Mouse (Mus musculus) megakaryocyte progenitor cell, adult 5-6 weeks (primary cell): ENCODE results near the gene Grm1. TPM values are rescaled to one million over a fixed set of nuclear protein-coding genes. Genes with fewer than 3 reads are reported as not detected.

Experiments
- ATAC-seq: replicated peaks from 2 replicates; pipeline ENCODE4 v1.8.0; 2016; ENCODE audit warnings: mild to moderate bottlenecking, moderate TSS enrichment, inconsistent platforms; ENCODE audit not compliant: poor library complexity
- total RNA-seq, 2 experiments: library from RNA; stranded (forward) in 1 of 2; stranded (reverse) in 1 of 2; fragments of 157-497, 149-512 nt in 1 of 2; fragments of 200-1000 nt in 1 of 2; gene quantifications; 2 replicates each; pipeline versions ENCODE4 v1.2.3 to v1.2.4; 2015 to 2017

Grm1 gene
- total RNA-seq, 2 experiments from 2014 or later: 0.05 TPM; not detected in 1

- ATAC-seq: no peak
These were observed 110.8 kb downstream of the Grm1 start for GRCm38 (mm10) chr10:10971311-10971710.

DNA sequence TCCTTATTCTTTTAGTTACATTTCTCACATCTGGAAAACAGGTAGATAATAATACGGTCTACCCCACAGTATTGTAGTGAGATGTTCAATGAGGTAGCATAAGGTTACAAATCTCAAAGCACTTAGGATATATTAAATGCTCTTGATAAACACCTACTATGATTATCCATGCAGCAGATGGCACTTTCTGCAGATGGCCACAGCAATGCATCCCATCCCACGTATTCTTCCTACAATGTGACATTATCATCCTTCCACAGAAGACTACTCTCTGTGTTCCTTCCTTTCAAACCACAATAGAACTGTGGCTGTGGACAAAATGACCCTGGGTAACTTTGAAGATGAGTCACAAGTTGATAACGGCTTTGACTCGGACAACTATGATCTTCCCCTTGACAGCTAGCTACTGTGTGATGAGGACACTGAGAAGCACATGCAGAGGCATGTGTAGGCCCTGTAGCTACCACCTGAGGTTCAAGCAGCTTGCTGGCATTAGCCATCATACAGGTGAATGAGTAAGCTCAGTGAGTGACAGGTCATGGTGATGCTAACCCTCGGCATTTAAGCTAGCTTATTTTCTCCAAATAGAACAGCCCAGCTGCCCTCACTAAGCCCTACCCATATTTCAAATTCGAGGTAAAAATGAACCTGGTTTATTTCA, 117.5 kb downstream of the Grm1 start:
- ATAC-seq: no peak

DNA sequence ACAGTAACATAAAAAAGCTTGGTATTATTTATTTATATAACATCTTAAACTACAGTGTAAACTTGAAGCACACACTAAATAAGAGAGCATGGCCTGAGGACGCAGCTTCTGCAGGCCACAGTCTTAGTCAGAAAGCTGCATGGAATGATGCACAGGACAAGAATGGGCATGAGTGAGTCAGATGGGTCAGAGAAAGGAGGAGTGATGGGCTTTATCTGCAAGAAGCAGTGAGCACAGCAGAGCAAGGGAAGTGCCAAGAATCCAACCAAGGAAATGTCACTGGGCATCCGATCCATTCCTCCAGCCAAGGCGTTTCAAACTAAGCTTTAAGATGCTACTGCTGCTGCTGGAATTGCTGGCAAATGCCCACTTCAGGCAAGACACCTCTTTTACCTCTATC, 131.6 kb downstream of the Grm1 start:
- ATAC-seq: no peak

DNA sequence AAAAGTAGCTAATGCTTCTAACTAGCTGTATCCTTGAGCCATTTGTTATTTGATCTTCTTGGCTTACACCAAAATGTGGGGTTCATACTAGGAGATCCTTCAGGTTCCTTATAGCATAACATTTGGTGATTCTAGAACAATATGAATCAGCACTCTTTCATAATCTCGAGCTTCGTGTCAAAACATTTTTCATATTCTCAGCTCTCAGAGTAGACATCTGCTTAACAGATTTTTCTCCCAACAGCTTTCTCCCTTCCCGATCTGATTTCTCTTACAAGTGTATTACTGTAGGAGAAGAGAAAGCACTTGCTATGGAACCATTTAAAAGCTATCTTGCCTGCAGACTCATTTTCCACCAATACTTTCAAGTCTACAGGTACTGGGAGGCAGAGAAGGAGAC, 133.0 kb downstream of the Grm1 start:
- no peak for ATAC-seq

- no peak for ATAC-seq
These were observed 134.6 kb downstream of the Grm1 start for GRCm38 (mm10) chr10:10947531-10947930.

- ATAC-seq: no peak
These were observed 138.2 kb downstream of the Grm1 start for GRCm38 (mm10) chr10:10944003-10944402.

DNA sequence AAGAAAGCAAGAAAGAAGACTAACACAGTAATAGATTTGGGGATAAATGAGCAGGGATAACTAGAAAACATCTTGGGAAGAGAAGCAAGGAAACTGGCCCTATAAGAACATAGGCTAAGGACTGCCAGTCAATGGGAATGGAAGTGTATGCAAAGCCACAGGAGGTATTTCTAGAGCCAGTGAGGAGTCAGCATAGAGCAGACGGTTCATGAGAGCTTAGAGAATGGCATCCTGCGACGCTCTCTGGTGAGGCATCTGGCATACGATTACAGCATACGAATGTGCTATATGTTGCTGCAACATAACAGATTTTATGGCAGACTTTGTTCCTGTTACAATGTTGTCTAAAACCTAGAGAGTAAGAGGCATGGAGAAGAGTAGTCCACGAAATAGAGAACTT, 139.9 kb downstream of the Grm1 start:
- ATAC-seq: no peak

DNA sequence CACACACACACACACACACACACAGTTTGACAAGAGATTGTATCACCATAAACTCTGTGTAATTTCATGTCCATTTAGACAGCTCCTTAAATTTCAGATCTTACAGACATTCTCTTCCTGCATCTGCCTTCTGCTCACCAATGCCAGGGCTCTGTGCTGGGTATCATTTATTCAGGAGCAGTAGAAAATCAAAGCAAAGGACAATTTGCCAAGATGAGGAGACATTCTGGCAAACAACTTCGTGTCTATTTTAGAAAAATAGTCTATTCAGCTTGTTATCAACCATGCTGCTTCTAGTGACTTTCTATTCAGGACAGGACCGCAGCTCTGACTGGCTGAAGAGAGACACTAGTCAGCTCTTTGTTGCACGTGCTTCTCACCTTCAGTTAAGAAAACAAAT, 146.3 kb downstream of the Grm1 start:
- ATAC-seq: no peak

DNA sequence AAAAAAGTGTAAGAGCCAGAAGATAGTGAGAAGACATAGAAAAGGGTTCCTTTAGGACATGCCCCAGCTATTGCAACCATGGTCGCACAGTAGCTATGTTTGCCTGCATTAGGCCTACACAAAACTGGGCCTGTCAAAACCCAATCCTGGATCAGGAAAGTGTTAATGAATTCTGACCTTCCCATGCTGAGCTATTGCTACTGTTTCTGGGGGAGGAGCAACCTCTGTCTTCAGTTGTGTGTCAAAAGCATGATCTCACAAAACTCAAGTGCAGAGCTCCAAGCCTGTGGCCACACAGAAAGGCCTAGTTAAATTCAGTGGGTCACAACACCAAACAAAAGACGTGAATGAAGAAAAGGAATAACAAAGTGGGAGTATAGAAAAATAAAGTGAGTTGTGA, 152.5 kb downstream of the Grm1 start:
- no peak for ATAC-seq

GRCm38 (mm10) chr10:10928798-10929366, 153.3 kb downstream of the Grm1 start:
- no peak for ATAC-seq

DNA sequence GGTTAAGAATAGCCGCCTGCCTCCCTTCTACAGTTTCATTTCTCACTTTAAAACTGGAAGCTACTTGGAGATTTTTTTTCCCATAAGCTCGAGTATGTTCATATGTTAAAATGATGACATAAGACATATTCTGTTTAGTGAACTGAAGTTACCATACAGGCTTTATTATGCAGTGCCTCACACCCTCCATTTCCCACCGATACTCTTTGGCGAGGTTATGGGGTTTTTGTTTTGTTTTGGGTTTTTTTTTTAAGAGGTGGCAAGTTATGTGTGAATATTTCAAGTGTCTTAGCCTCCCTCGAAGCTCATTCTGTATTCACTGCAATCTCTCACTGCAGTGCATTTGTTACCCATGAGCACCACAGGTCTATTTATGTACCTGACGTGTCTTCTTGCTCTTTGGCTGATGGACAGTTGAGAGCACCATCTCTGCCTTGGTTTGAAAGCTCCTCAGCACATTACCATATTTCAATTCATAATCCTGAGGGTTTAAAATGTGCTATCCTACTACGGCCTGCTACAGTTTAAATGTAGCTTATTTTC, 164.2 kb downstream of the Grm1 start:
- no peak for ATAC-seq

- no peak for ATAC-seq
These were observed 168.5 kb downstream of the Grm1 start for GRCm38 (mm10) chr10:10913621-10914020.

- no peak for ATAC-seq
These were observed 191.9 kb downstream of the Grm1 start for GRCm38 (mm10) chr10:10890221-10890620.

GRCm38 (mm10) chr10:10888521-10888920, 193.6 kb downstream of the Grm1 start:
- no peak for ATAC-seq

DNA sequence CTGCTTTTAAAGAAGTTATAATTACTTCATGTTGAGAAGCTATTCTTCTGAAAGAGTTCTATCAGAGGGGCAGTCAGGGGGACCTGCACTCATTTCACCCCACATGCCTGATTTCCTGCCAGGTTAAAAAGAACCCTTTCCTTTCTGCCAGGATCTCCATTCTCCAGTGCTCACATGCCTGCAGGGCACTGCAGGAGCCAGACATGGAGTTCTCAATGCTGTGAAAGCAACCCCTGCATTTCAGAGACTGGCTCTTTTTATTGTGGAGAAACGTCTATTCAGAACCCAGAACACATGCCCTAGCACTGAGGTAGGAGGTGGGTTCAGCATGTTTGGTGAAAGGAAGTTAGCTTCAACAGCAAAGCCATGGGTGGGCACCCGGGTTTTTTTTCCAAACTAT, 197.2 kb downstream of the Grm1 start:
- ATAC-seq: no peak

GRCm38 (mm10) chr10:10872142-10872541, 210.0 kb downstream of the Grm1 start:
- no peak for ATAC-seq

DNA sequence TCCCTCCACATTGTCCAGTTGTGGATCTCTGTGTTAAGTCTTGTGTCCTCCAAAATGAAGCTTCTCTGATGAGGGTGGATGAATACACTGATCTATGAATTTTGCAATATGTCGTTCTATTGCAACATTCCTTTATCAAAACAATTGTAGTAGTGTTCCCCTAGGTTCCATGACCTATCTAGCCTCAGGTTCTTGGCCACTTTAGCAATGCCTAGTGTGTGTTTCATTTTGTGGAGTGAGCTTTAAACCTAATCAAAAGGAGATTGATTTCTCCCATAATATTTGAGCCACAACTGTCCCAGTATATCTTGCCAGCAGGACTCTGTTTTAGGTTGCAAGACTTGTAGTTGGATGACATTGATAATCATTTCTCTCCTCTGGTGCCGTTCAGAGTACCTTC, 211.9 kb downstream of the Grm1 start:
- no peak for ATAC-seq

DNA sequence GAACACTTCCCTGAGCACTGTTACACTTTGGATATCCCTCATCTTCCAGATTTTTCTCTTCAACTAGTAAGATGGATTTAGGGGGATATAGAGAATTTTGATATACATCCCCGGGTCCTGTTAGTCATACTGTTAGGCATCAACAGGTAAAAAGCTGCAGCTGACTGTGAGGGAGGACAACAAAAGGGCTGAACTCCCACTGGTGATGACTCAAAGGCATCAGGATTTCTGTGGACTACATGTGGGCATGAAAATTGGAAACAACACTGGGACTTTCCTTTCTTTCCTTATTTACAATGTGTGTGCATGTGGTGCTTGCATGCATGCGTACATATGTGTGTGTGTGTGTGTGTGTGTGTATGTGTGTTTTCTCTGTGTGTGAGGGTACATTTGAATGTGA, 215.9 kb downstream of the Grm1 start:
- no peak for ATAC-seq

DNA sequence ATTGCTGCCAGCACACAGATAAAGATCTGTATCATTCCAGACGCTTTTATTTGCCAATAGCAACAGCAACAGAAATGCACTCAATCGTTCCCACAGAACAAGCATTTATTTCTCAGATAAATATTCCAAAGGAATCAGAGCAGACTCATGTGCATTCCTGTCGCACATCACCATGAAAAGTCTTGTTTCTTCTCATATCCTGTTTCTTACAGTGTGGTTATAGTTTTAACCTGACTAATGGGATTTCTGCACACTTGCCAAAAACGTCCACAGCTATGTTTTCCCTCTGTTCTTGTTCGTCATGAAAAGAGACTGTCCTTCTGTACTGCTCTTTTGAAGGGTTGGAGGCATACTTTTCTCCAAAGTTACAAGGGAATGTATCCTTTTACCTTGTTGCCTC, 217.4 kb downstream of the Grm1 start:
- no peak for ATAC-seq

GRCm38 (mm10) chr10:10847376-10848286, 234.5 kb downstream of the Grm1 start:
- no peak for ATAC-seq

DNA sequence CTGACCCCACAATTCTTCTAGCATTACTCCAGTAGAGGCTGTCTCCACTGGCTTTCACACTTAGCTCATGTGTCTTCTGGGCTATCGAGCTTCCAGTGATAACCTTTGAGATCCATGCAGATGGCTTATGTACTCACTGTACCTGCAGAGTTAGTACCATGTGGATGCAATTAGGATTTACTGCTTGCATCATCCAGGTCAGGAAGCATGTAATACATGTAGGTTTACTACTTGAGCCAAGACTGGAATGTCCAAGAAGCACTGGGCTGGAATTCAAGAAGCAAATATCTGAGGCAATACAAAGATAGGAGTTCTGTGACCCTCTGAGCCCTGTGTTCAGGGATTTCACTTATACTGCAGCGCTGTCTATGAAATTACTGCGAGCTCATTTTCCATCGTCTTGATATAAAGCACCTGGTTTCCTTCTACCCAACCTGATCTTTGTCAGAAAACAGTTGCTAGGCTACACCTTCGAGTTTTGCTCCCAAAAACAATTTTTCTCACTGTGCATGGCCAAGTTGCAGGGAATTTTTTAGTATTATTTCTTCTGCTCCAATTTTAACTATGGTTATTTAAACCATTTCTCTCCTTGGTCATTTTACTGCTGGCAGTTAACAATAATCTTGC, 237.0 kb downstream of the Grm1 start:
- ATAC-seq: no peak
